Mouse (Mus musculus): ENCODE data around the gene Herc6. TPM values are rescaled to one million over a fixed set of nuclear protein-coding genes. Genes with fewer than 3 reads are reported as not detected.

The Herc6 gene
- total RNA-seq, 4 experiments from 2014 or later, result 12.5 to 17.2 (median 14.6) TPM

Other genes starting within 250 kb of the Herc6 start
- gene Vmn1r17, start 217.3 kb upstream of the Herc6 start, total RNA-seq (2022), result not detected
- under 1 TPM in 3 of 4 experiments, not detected in 1; 0.02 to 0.05 (median 0.04) TPM for gene Vmn1r18, start 185.2 kb upstream of the Herc6 start, total RNA-seq (2022)
- gene Vmn1r19, start 177.2 kb upstream of the Herc6 start, total RNA-seq (2022), result not detected
- gene Vmn1r20, start 152.1 kb upstream of the Herc6 start, total RNA-seq (2022), result not detected
- gene Ppm1k, start 45.5 kb upstream of the Herc6 start, total RNA-seq (2022), result 100 to 1,000 TPM in 1 of 4 experiments, 10 to 100 TPM in 3; 84.3 to 108 (median 91.8) TPM
- 10 to 100 TPM in 1 of 4 experiments, 1 to 10 TPM in 3; 8.6 to 10.2 (median 9.7) TPM for gene Pyurf, start 111.1 kb downstream of the Herc6 start, total RNA-seq (2022)
- 100 to 1,000 TPM in 2 of 4 experiments, 10 to 100 TPM in 2; 88.9 to 114 (median 97.6) TPM for gene Lancl2, start 121.5 kb downstream of the Herc6 start, total RNA-seq (2022)
- gene Vopp1, start 244.2 kb downstream of the Herc6 start, total RNA-seq (2022), result 100 to 1,000 TPM; 109 to 124 (median 114) TPM

Measured in left cerebral cortex, adult 8-10 months (tissue).